Mouse (Mus musculus): ENCODE measurements around the gene Mmp13. TPM values are rescaled to one million over a fixed set of nuclear protein-coding genes. Genes with fewer than 3 reads are reported as not detected.
"Not testable (repeated sequence)": the region's sequence is repeated elsewhere in the genome, so short reads cannot be mapped to it uniquely, and the experiment has no call there.

Gene Mmp13
- polyA plus RNA-seq, 1 experiment from 2014 or later: 0.33 TPM

DNA sequence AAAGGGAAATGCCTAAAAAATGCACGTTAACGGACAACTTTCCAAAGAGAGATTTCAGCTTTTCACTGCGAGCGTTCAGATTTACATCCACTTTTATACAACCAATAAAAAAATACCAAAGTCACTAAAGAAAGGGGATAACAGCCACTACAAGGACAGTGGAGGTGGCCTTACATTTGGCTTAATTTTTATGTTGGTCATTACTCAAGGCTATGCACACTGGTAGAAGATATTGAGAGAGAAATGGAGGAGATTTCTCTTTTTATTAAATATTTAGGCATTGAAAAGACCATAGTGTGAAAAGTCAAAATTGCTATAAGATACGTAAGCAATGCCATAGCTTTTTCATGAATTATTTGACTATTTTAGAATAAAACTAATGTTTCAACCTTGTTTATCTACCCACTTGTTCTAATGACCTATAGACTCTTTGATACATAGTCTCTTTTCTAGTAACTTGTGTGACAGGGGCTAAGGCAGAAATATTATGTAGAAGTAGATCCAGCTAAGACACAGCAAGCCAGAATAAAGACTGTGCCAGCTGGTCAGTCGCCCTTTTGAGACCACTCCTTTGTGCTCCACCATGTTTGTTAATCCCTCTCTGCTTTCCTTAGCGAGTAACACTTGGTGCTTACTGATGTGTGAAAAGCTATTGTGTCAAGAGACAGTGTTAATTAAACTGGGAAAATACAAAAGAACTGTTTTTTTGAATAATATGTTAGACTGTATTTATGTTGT lies 10.4 kb downstream of the Mmp13 start:
- H3K27me3 ChIP-seq (ENCODE audit: insufficient read depth, low read length): no peaks in the 10 kb centered on the region
- no peak for DNase-seq (ENCODE audit: low spot score)
- no peak overlapping the region for H3K9ac ChIP-seq (ENCODE audit: low read depth, low read length)
- no peak for ATAC-seq (replicated peaks; ENCODE audit: low FRiP score, low read depth)
- H3K4me1 ChIP-seq (replicated peaks; ENCODE audit: insufficient read depth, low read length): no peaks in the 10 kb centered on the region
- no peak overlapping the region for H3K27ac ChIP-seq
- H3K4me3 ChIP-seq (replicated peaks; ENCODE audit: low read depth, low read length): no peak overlapping the region
- WGBS: 81% methylated on average over 7 of the region's 7 CpGs
- no peaks in the 10 kb centered on the region for H3K9me3 ChIP-seq (replicated peaks; ENCODE audit: low read length)
- TF ChIP-seq CTCF (IDR thresholded peaks at IDR 0.05; ENCODE audit: low read depth): no peak
- H3K36me3 ChIP-seq (ENCODE audit: insufficient read depth, low read length): no peaks in the 10 kb centered on the region
- no peak overlapping the region for H3K4me2 ChIP-seq (ENCODE audit: low read length)

DNA sequence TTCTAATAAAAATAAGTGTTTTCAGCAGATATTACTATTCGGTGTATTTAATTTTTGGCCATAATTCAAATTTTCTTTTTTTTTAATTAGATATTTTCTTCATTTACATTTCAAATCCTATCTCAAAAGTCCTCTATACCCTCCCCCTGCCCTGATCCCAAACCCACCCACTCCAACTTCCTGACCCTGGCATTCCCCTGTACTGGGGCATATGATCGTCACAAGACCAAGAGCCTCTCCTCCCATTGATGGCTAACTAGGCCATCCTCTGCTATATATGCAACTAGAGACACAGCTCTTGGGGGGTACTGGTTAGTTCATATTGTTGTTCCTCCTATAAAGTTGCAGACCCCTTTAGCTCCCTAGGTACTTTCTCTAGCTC lies 11.0 kb downstream of the Mmp13 start:
- WGBS: 95% methylated on average over 2 of the region's 2 CpGs
- H3K4me3 ChIP-seq (replicated peaks; ENCODE audit: low read depth, low read length); H3K4me2 ChIP-seq (ENCODE audit: low read length); H3K9ac ChIP-seq (ENCODE audit: low read depth, low read length); H3K27ac ChIP-seq; H3K27me3 ChIP-seq (ENCODE audit: insufficient read depth, low read length); ATAC-seq (replicated peaks; ENCODE audit: low FRiP score, low read depth); H3K4me1 ChIP-seq (replicated peaks; ENCODE audit: insufficient read depth, low read length); H3K9me3 ChIP-seq (replicated peaks; ENCODE audit: low read length); DNase-seq (ENCODE audit: low spot score); H3K36me3 ChIP-seq (ENCODE audit: insufficient read depth, low read length): not testable (repeated sequence)

GRCm38 (mm10) chr9:7289501-7289900 lies 17.2 kb downstream of the Mmp13 start:
- TF ChIP-seq CTCF (IDR thresholded peaks at IDR 0.05; ENCODE audit: low read depth): no peak

DNA sequence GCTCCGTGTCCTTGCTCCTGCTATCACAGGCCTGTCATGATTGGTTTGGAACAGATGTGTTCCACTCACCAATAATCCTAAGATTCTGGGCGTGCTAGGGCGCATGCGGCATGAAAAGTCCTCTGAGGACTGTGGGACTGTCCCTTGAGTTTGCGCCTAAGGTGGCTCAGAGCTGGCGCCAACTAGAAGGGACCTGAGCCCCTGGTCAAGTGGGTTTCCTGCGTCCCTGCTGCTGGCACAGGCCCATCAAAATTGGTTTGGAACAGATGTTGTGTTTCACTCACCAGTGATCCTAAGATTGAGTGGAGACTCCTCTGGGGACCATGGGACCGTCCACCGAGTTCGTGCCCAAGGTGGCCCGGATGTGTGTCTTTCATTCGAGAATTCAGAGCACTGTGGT lies 17.6 kb downstream of the Mmp13 start:
- no peak for DNase-seq (ENCODE audit: low spot score)
- H3K36me3 ChIP-seq (ENCODE audit: insufficient read depth, low read length): no peaks in the 10 kb centered on the region
- no peak overlapping the region for H3K4me2 ChIP-seq (ENCODE audit: low read length)
- H3K9me3 ChIP-seq (replicated peaks; ENCODE audit: low read length): no peaks in the 10 kb centered on the region
- H3K27me3 ChIP-seq (ENCODE audit: insufficient read depth, low read length): no peaks in the 10 kb centered on the region
- H3K9ac ChIP-seq (ENCODE audit: low read depth, low read length): no peak overlapping the region
- TF ChIP-seq CTCF (IDR thresholded peaks at IDR 0.05; ENCODE audit: low read depth): no peak
- 89% methylated on average over 12 of the region's 12 CpGs for WGBS
- ATAC-seq (replicated peaks; ENCODE audit: low FRiP score, low read depth): no peak
- no peak overlapping the region for H3K27ac ChIP-seq
- H3K4me3 ChIP-seq (replicated peaks; ENCODE audit: low read depth, low read length): no peak overlapping the region
- no peaks in the 10 kb centered on the region for H3K4me1 ChIP-seq (replicated peaks; ENCODE audit: insufficient read depth, low read length)

More at GRCm38 (mm10) chr9:7289501-7289900, 17.2 kb downstream of the Mmp13 start:
- H3K9ac ChIP-seq (ENCODE audit: low read depth, low read length): no peak overlapping the region
- no peak overlapping the region for H3K4me3 ChIP-seq (replicated peaks; ENCODE audit: low read depth, low read length)
- H3K36me3 ChIP-seq (ENCODE audit: insufficient read depth, low read length): no peaks in the 10 kb centered on the region
- ATAC-seq (replicated peaks; ENCODE audit: low FRiP score, low read depth) (no peak), DNase-seq (ENCODE audit: low spot score) (no peak)
- no peaks in the 10 kb centered on the region for H3K27me3 ChIP-seq (ENCODE audit: insufficient read depth, low read length)
- 78% methylated on average over 2 of the region's 2 CpGs for WGBS
- no peaks in the 10 kb centered on the region for H3K9me3 ChIP-seq (replicated peaks; ENCODE audit: low read length)
- H3K4me2 ChIP-seq (ENCODE audit: low read length): no peak overlapping the region
- H3K4me1 ChIP-seq (replicated peaks; ENCODE audit: insufficient read depth, low read length): no peaks in the 10 kb centered on the region
- H3K27ac ChIP-seq: no peak overlapping the region

DNA sequence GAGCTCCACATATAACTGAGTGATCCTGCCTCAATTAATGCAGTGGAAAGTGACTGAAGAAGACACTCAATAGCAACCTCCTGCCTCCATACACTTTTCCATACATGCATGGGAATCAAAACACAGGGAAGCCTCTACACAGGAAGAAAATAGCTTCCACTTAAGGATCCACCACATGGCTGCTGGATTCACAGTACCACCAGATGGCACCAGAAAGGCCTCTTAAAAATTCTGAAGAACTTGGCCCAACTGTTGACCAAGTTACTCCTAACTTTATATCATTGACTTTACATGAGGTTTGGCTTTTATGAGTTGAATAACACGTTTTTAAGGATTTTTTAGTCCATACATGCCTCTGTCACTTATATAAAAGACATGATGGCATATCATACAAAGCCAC lies 19.8 kb downstream of the Mmp13 start:
- Histone ChIP-seq H3K27ac (no peak overlapping the region), H3K9ac (ENCODE audit: low read depth, low read length) (no peak overlapping the region), H3K27me3 (ENCODE audit: insufficient read depth, low read length) (no peaks in the 10 kb centered on the region), H3K4me2 (ENCODE audit: low read length) (no peak overlapping the region), H3K4me1 (replicated peaks; ENCODE audit: insufficient read depth, low read length) (no peaks in the 10 kb centered on the region), H3K36me3 (ENCODE audit: insufficient read depth, low read length) (no peaks in the 10 kb centered on the region), H3K4me3 (replicated peaks; ENCODE audit: low read depth, low read length) (no peak overlapping the region), H3K9me3 (replicated peaks; ENCODE audit: low read length) (no peaks in the 10 kb centered on the region)
- ATAC-seq (replicated peaks; ENCODE audit: low FRiP score, low read depth): no peak
- TF ChIP-seq CTCF (IDR thresholded peaks at IDR 0.05; ENCODE audit: low read depth): no peak
- WGBS: 39% methylated on average over 1 of the region's 1 CpGs
- DNase-seq (ENCODE audit: low spot score): no peak

GRCm38 (mm10) chr9:7331847-7332246 lies 59.5 kb downstream of the Mmp13 start:
- no peaks in the 10 kb centered on the region for H3K9me3 ChIP-seq (replicated peaks; ENCODE audit: low read length)
- no peaks in the 10 kb centered on the region for H3K27me3 ChIP-seq (ENCODE audit: insufficient read depth, low read length)
- DNase-seq (ENCODE audit: low spot score) (no peak), ATAC-seq (replicated peaks; ENCODE audit: low FRiP score, low read depth) (no peak)
- no peaks in the 10 kb centered on the region for H3K36me3 ChIP-seq (ENCODE audit: insufficient read depth, low read length)
- no peaks in the 10 kb centered on the region for H3K4me1 ChIP-seq (replicated peaks; ENCODE audit: insufficient read depth, low read length)
- no peak overlapping the region for H3K4me3 ChIP-seq (replicated peaks; ENCODE audit: low read depth, low read length)
- no peak overlapping the region for H3K4me2 ChIP-seq (ENCODE audit: low read length)
- H3K27ac ChIP-seq: no peak overlapping the region
- TF ChIP-seq CTCF (IDR thresholded peaks at IDR 0.05; ENCODE audit: low read depth): no peak
- H3K9ac ChIP-seq (ENCODE audit: low read depth, low read length): no peak overlapping the region

Other genes starting within 250 kb of the Mmp13 start
- 14.9 and 16.1 TPM in 2 replicates for gene Dync2h1, start 88.1 kb upstream of the Mmp13 start, polyA plus RNA-seq (2015; fragmentation: Nextera tagmentation; extraction: Ambion mirVana)
- 132 and 139 TPM in 2 replicates for gene Dcun1d5, start 88.0 kb upstream of the Mmp13 start, polyA plus RNA-seq (2015; fragmentation: Nextera tagmentation; extraction: Ambion mirVana)
- 0.06 TPM in 1 of 2 replicates, not detected in the other for gene Mmp12, start 71.9 kb downstream of the Mmp13 start, polyA plus RNA-seq (2015; fragmentation: Nextera tagmentation; extraction: Ambion mirVana)
- gene Mmp1b, start 115.5 kb downstream of the Mmp13 start, polyA plus RNA-seq (2015; fragmentation: Nextera tagmentation; extraction: Ambion mirVana): not detected in 2 replicates
- gene Mmp3, start 173.3 kb downstream of the Mmp13 start, polyA plus RNA-seq (2015; fragmentation: Nextera tagmentation; extraction: Ambion mirVana): not detected in 2 replicates
- 0.07 TPM in 1 of 2 replicates, not detected in the other for gene Mmp10, start 229.8 kb downstream of the Mmp13 start, polyA plus RNA-seq (2015; fragmentation: Nextera tagmentation; extraction: Ambion mirVana)

Measured in kidney, postnatal 0 days (tissue).